Mouse (Mus musculus) heart, adult 2 months (tissue): Measurements from ENCODE around the gene Kcnma1. TPM values are rescaled to one million over a fixed set of nuclear protein-coding genes. Genes with fewer than 3 reads are reported as not detected.

ENCODE experiments used
- DNase-seq, 2 experiments: peaks; one replicate each; pipeline ENCODE4 v3.0.0; 2021
- H3K27ac ChIP-seq: fragments of 200-600 bp; 2 replicates; pipeline ENCODE4 v1.8.1; 2022
- H3K27me3 ChIP-seq: fragments of 200-500 bp; 2 replicates; pipeline ENCODE4 v1.6.1; 2012; ENCODE audit warnings: mild to moderate bottlenecking, low read length, inconsistent platforms, mixed read lengths; ENCODE audit not compliant: control insufficient read depth, insufficient read depth
- H3K36me3 ChIP-seq: fragments of 200-500 bp; 2 replicates; pipeline ENCODE4 v1.6.1; 2012; ENCODE audit warnings: low read length, inconsistent platforms; ENCODE audit not compliant: control insufficient read depth, insufficient read depth
- H3K4me1 ChIP-seq: fragments of 200-500 bp; 2 replicates; pipeline ENCODE4 v1.6.1; 2011; ENCODE audit warnings: low read length; ENCODE audit not compliant: control insufficient read depth, insufficient read depth
- H3K4me3 ChIP-seq: fragments of 200-600 bp; 2 replicates; pipeline ENCODE4 v1.8.1; 2022
- H3K79me2 ChIP-seq: fragments of 200-500 bp; replicated peaks from 2 replicates; pipeline ENCODE4 v1.6.1; 2012; ENCODE audit warnings: mild to moderate bottlenecking, inconsistent platforms, low read length, moderate library complexity, mixed read lengths; ENCODE audit not compliant: control insufficient read depth, insufficient read depth
- H3K9ac ChIP-seq: fragments of 200-500 bp; 2 replicates; pipeline ENCODE4 v1.6.1; 2012; ENCODE audit warnings: low read depth, mild to moderate bottlenecking, control low read depth, inconsistent platforms, low read length, mixed read lengths
- CTCF ChIP-seq: fragments of 200-600 bp; IDR thresholded peaks from 2 replicates; pipeline ENCODE4 v1.8.1; 2022; ENCODE audit warnings: antibody characterized with exemption, mild to moderate bottlenecking, moderate library complexity
- EP300 ChIP-seq: fragments of 200-500 bp; IDR thresholded peaks from 2 replicates; pipeline ENCODE4 v1.6.1; 2011; ENCODE audit warnings: low read depth, low read length, control low read depth; ENCODE audit not compliant: insufficient read depth
- POLR2A ChIP-seq: fragments of 200-500 bp; IDR thresholded peaks from 2 replicates; pipeline ENCODE4 v1.6.1; 2011; ENCODE audit warnings: mild to moderate bottlenecking, low read depth, low read length, control low read depth; ENCODE audit not compliant: insufficient read depth
- WGBS: fragments of 180-500 bp; shearing (Covaris S2); methylation state at CpG from one replicate; pipeline ENCODE4 v1.1.7; 2018; 5-methylcytosine and 5-hydroxymethylcytosine counted together
- intact Hi-C: fragments of 180-260 bp; cut with DNase I; formaldehyde crosslinking; loops from one replicate; pipeline ENCODE4 v1.15.1; 2025
- polyA plus RNA-seq: library from polyadenylated mRNA; depleted of rRNA; stranded (reverse); fragments of >200 nt; gene quantifications from 2 replicates; pipeline ENCODE4 v1.2.3, GENCODE M21; 2012
- total RNA-seq, 2 experiments: library from RNA; stranded (reverse); gene quantifications; 2 replicates each; pipeline ENCODE4 v1.2.3; 2021

Gene Kcnma1
- total and polyA plus RNA-seq, 3 experiments = 0.66 to 0.84 (median 0.78) TPM

GRCm38 (mm10) chr14:23806378-23806777 lies 207.9 kb downstream of the Kcnma1 start:
- Histone ChIP-seq H3K27me3 (peaks cover 2% of the 10 kb centered on the region; the same call in 1 of the 2 replicates), H3K9ac (no peak overlapping the region), H3K79me2 (no peaks in the 10 kb centered on the region), H3K36me3 (no peaks in the 10 kb centered on the region), H3K4me1 (peaks cover 2% of the 10 kb centered on the region), H3K4me3 (no peak overlapping the region), H3K27ac (no peak overlapping the region)
- WGBS = 55% methylated on average over 2 of the region's 2 CpGs
- TF ChIP-seq CTCF (no peak), POLR2A (no peak), EP300 (no peak)
- intact Hi-C loops = no loop called here
- no peak for DNase-seq

- Histone ChIP-seq H3K79me2 (no peaks in the 10 kb centered on the region), H3K27me3 (no peaks in the 10 kb centered on the region), H3K9ac (no peak overlapping the region), H3K4me1 (no peaks in the 10 kb centered on the region), H3K36me3 (no peaks in the 10 kb centered on the region), H3K4me3 (no peak overlapping the region), H3K27ac (no peak overlapping the region)
- DNase-seq = no peak
- intact Hi-C loops = no loop called here
- 85% methylated on average over 7 of the region's 7 CpGs for WGBS
- no peak for TF ChIP-seq POLR2A
- no peak for TF ChIP-seq CTCF
- TF ChIP-seq EP300 = no peak
Observed at GRCm38 (mm10) chr14:23796878-23797277, 217.4 kb downstream of the Kcnma1 start.

- no peaks in the 10 kb centered on the region for H3K36me3 ChIP-seq
- TF ChIP-seq POLR2A (no peak), EP300 (no peak), CTCF (no peak)
- H3K4me1 ChIP-seq = no peaks in the 10 kb centered on the region
- no peak overlapping the region for H3K9ac ChIP-seq
- WGBS = 37% methylated on average over 3 of the region's 3 CpGs
- no peak overlapping the region for H3K27ac ChIP-seq
- DNase-seq = no peak
- no peak overlapping the region for H3K4me3 ChIP-seq
- no peaks in the 10 kb centered on the region for H3K27me3 ChIP-seq
- no peaks in the 10 kb centered on the region for H3K79me2 ChIP-seq
- intact Hi-C loops = no loop called here
Observed at GRCm38 (mm10) chr14:23792674-23793073, 221.6 kb downstream of the Kcnma1 start.

- H3K9ac ChIP-seq = no peak overlapping the region
- no peak overlapping the region for H3K27ac ChIP-seq
- WGBS = 28% methylated on average over 3 of the region's 3 CpGs
- DNase-seq = no peak
- H3K27me3 ChIP-seq = no peaks in the 10 kb centered on the region
- intact Hi-C loops = no loop called here
- no peaks in the 10 kb centered on the region for H3K36me3 ChIP-seq
- no peaks in the 10 kb centered on the region for H3K79me2 ChIP-seq
- TF ChIP-seq POLR2A (no peak), CTCF (no peak), EP300 (no peak)
- H3K4me1 ChIP-seq = no peaks in the 10 kb centered on the region
- no peak overlapping the region for H3K4me3 ChIP-seq
Observed at GRCm38 (mm10) chr14:23792076-23792475, 222.2 kb downstream of the Kcnma1 start.

- WGBS = 45% methylated on average over 13 of the region's 13 CpGs
- Histone ChIP-seq H3K9ac (no peak overlapping the region), H3K4me3 (no peak overlapping the region), H3K4me1 (peaks cover 2% of the 10 kb centered on the region; the same call in 1 of the 2 replicates), H3K36me3 (no peaks in the 10 kb centered on the region), H3K27ac (no peak overlapping the region), H3K79me2 (no peaks in the 10 kb centered on the region), H3K27me3 (no peaks in the 10 kb centered on the region)
- DNase-seq = peak; percentile 24 to 61
- TF ChIP-seq POLR2A (no peak), CTCF (peak; percentile 83)
- intact Hi-C loops = loop anchor here (1.0 kb wide), 1 partner anchor 217 kb away; no protein-coding TSS in a partner anchor
Observed at GRCm38 (mm10) chr14:23791261-23791691, 223.0 kb downstream of the Kcnma1 start.

- Histone ChIP-seq H3K27me3 (no peaks in the 10 kb centered on the region), H3K36me3 (no peaks in the 10 kb centered on the region), H3K9ac (no peak overlapping the region), H3K4me3 (no peak overlapping the region), H3K27ac (no peak overlapping the region), H3K4me1 (peaks cover 2% of the 10 kb centered on the region; the same call in 1 of the 2 replicates), H3K79me2 (no peaks in the 10 kb centered on the region)
- no peak for DNase-seq
- intact Hi-C loops = no loop called here
- TF ChIP-seq CTCF (no peak), POLR2A (no peak), EP300 (no peak)
- 14% methylated on average over 1 of the region's 1 CpGs for WGBS
Observed at GRCm38 (mm10) chr14:23786687-23787073, 227.6 kb downstream of the Kcnma1 start.
